Mouse (Mus musculus) stomach, postnatal 0 days (tissue): ENCODE data around the gene Sept14.
A peak's percentile ranks its signal among the peaks of the same experiment; 100 is the strongest.

Experiments
- CTCF ChIP-seq: IDR thresholded peaks from 2 replicates; pipeline ENCODE4 v1.5.1; 2016; ENCODE audit warnings: antibody characterized with exemption, low read depth, mild to moderate bottlenecking, moderate library complexity
- EP300 ChIP-seq: optimal IDR thresholded peaks from 2 replicates; pipeline ENCODE3; 2016; ENCODE audit warnings: antibody characterized with exemption

DNA sequence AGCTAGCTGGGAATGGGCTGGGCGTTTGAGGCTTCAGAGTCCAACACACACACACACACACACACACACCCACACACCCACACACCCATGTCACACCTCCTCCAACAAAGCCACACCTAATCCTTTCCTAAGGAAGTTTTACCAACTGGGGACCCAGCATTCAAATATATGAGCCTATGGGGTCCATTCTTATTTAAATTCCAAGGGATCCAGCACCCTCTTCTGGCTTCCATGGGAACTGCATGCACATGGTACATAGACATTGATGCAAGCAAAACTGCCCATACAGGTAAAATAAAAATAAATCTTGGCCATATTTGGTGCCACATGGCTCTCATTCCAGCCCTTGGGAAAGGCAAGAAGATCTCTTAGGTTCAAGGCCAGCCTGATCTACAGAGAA is 32.7 kb upstream of the Sept14 start:
- TF ChIP-seq CTCF (peak; percentile 78), EP300 (no peak)
